Mouse (Mus musculus): ENCODE measurements around the gene Trim2. TPM values are rescaled to one million over a fixed set of nuclear protein-coding genes. Genes with fewer than 3 reads are reported as not detected.

Gene Trim2
- polyA plus RNA-seq, 1 experiment from 2014 or later: 24.9 TPM

DNA sequence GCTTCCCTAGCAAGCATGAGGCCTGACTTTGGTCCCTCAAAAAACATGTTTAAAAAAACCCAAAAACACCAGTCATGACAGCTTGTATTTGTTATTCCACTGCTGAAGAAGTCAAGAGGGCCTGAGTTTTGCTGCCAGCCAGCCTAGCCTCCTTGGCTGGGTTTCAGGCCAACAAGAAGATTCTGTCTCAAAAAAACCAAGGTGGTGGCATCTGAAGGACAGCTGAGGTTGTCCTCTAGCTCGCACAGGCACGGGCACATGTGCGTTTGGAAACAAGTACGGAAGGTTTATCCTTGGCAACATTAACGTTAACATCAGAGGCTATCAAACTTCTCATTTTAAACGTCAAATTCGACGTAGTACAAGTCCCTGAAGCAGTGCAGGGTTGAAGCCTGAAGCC is 79.0 kb downstream of the Trim2 start:
- Histone ChIP-seq H3K9ac (ENCODE audit: low read depth, low read length) (no peak overlapping the region), H3K4me3 (ENCODE audit: low read depth, low read length) (no peak overlapping the region), H3K4me2 (ENCODE audit: low read depth, low read length) (peak overlapping the region; percentile 79; the same call in 1 of the 2 replicates), H3K27ac (replicated peaks; ENCODE audit: low read depth, low read length) (0 out of 2 replicates have a peak overlapping the region, but pooled peaks have one; percentile 10), H3K36me3 (ENCODE audit: control insufficient read depth, insufficient read depth, low read length) (no peaks in the 10 kb centered on the region), H3K4me1 (ENCODE audit: control insufficient read depth, insufficient read depth, low read length) (peaks cover 11% of the 10 kb centered on the region; the same call in 1 of the 2 replicates), H3K27me3 (replicated peaks; ENCODE audit: control insufficient read depth, insufficient read depth, low read length) (no peaks in the 10 kb centered on the region), H3K9me3 (ENCODE audit: control insufficient read depth, low read length) (no peaks in the 10 kb centered on the region)
- WGBS: 34% methylated on average over 8 of the region's 8 CpGs
- no peak for DNase-seq (ENCODE audit: low spot score)
- no peak for ATAC-seq (ENCODE audit: low read depth)

GRCm38 (mm10) chr3:84224982-84225381 is 81.7 kb downstream of the Trim2 start:
- WGBS: 18% methylated on average over 2 of the region's 2 CpGs
- H3K27me3 ChIP-seq (replicated peaks; ENCODE audit: control insufficient read depth, insufficient read depth, low read length): no peaks in the 10 kb centered on the region

DNA sequence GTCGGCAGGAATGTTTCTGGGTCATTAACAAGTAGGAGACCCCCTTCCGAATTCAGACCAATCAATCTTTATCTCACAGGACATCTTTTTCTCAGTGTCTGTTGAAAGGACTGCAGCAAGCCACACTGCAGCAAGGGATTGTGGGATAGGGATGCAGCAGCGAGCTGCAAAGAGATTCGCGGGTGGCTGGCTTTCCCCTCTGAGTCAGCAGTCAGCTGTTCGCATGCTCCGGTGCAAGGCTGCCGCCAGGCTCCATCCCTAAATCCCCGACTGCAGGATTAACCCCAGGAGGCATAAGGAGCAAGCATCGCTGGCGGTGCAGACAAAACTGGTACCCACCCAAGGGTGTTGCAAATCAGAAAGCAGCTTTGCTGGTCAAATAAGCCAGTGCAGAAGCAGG is 85.9 kb downstream of the Trim2 start:
- peak overlapping the region; percentile 56; the same call in 1 of the 2 replicates for H3K27ac ChIP-seq (replicated peaks; ENCODE audit: low read depth, low read length)

More at GRCm38 (mm10) chr3:84224982-84225381, 81.7 kb downstream of the Trim2 start:
- Histone ChIP-seq H3K36me3 (ENCODE audit: control insufficient read depth, insufficient read depth, low read length) (no peaks in the 10 kb centered on the region), H3K4me3 (ENCODE audit: low read depth, low read length) (no peak overlapping the region), H3K9me3 (ENCODE audit: control insufficient read depth, low read length) (no peaks in the 10 kb centered on the region), H3K9ac (ENCODE audit: low read depth, low read length) (no peak overlapping the region), H3K4me2 (ENCODE audit: low read depth, low read length) (no peak overlapping the region), H3K4me1 (ENCODE audit: control insufficient read depth, insufficient read depth, low read length) (peaks cover 13% of the 10 kb centered on the region), H3K27ac (replicated peaks; ENCODE audit: low read depth, low read length) (no peak overlapping the region)
- no peak for DNase-seq (ENCODE audit: low spot score)
- ATAC-seq (ENCODE audit: low read depth): no peak

DNA sequence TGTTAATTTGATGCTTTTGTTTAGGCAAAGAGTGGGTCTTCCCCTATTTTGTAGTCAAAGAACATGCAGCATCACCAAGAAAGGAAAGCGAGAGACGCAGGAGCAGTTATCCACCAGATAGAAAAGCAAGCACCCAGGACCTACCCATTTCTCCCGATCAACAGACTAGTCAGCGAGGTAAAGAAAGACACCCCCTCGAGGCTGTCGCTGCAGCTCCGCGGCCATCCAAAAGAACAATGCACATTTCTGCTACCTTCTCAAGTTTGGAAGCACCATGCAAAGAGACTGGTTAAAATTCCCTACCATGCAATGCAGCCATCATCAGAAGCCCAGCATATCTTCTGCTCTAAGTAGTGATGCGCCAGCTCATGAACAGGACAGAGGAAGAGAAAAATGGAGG is 86.4 kb downstream of the Trim2 start:
- peaks cover 41% of the 10 kb centered on the region for H3K4me1 ChIP-seq (ENCODE audit: control insufficient read depth, insufficient read depth, low read length)
- peak overlapping the region; percentile 66 for H3K4me2 ChIP-seq (ENCODE audit: low read depth, low read length)
- H3K36me3 ChIP-seq (ENCODE audit: control insufficient read depth, insufficient read depth, low read length): no peaks in the 10 kb centered on the region
- peak overlapping the region; percentile 56; the same call in 1 of the 2 replicates for H3K27ac ChIP-seq (replicated peaks; ENCODE audit: low read depth, low read length)
- DNase-seq (ENCODE audit: low spot score) (no peak), ATAC-seq (ENCODE audit: low read depth) (no peak)
- WGBS: 2% methylated on average over 9 of the region's 9 CpGs
- H3K27me3 ChIP-seq (replicated peaks; ENCODE audit: control insufficient read depth, insufficient read depth, low read length): no peaks in the 10 kb centered on the region
- no peaks in the 10 kb centered on the region for H3K9me3 ChIP-seq (ENCODE audit: control insufficient read depth, low read length)
- peak overlapping the region; percentile 56 for H3K9ac ChIP-seq (ENCODE audit: low read depth, low read length)
- peak overlapping the region; percentile 43 for H3K4me3 ChIP-seq (ENCODE audit: low read depth, low read length)

More for the DNA sequence above, 85.9 kb downstream of the Trim2 start:
- peak overlapping the region; percentile 56 for H3K9ac ChIP-seq (ENCODE audit: low read depth, low read length)
- peaks cover 37% of the 10 kb centered on the region for H3K4me1 ChIP-seq (ENCODE audit: control insufficient read depth, insufficient read depth, low read length)
- no peaks in the 10 kb centered on the region for H3K27me3 ChIP-seq (replicated peaks; ENCODE audit: control insufficient read depth, insufficient read depth, low read length)
- DNase-seq (ENCODE audit: low spot score) (peak; percentile 83), ATAC-seq (ENCODE audit: low read depth) (peak; percentile 78)
- H3K4me2 ChIP-seq (ENCODE audit: low read depth, low read length): peak overlapping the region; percentile 66
- under 1% methylated on average over 11 of the region's 11 CpGs for WGBS
- peak overlapping the region; percentile 43 for H3K4me3 ChIP-seq (ENCODE audit: low read depth, low read length)
- no peaks in the 10 kb centered on the region for H3K36me3 ChIP-seq (ENCODE audit: control insufficient read depth, insufficient read depth, low read length)
- H3K9me3 ChIP-seq (ENCODE audit: control insufficient read depth, low read length): no peaks in the 10 kb centered on the region

- H3K4me1 ChIP-seq (ENCODE audit: control insufficient read depth, insufficient read depth, low read length): peaks cover 46% of the 10 kb centered on the region
- 6% methylated on average over 9 of the region's 9 CpGs for WGBS
- peak overlapping the region; percentile 43 for H3K4me3 ChIP-seq (ENCODE audit: low read depth, low read length)
- H3K4me2 ChIP-seq (ENCODE audit: low read depth, low read length): peak overlapping the region; percentile 66
- peak overlapping the region; percentile 56 for H3K9ac ChIP-seq (ENCODE audit: low read depth, low read length)
- DNase-seq (ENCODE audit: low spot score) (peak; percentile 45), ATAC-seq (ENCODE audit: low read depth) (no peak)
- H3K9me3 ChIP-seq (ENCODE audit: control insufficient read depth, low read length): no peaks in the 10 kb centered on the region
- H3K27ac ChIP-seq (replicated peaks; ENCODE audit: low read depth, low read length): 0 out of 2 replicates have a peak overlapping the region, but pooled peaks have one; percentile 56
- H3K36me3 ChIP-seq (ENCODE audit: control insufficient read depth, insufficient read depth, low read length): no peaks in the 10 kb centered on the region
- no peaks in the 10 kb centered on the region for H3K27me3 ChIP-seq (replicated peaks; ENCODE audit: control insufficient read depth, insufficient read depth, low read length)
Measured at GRCm38 (mm10) chr3:84219720-84220273, 86.9 kb downstream of the Trim2 start.

DNA sequence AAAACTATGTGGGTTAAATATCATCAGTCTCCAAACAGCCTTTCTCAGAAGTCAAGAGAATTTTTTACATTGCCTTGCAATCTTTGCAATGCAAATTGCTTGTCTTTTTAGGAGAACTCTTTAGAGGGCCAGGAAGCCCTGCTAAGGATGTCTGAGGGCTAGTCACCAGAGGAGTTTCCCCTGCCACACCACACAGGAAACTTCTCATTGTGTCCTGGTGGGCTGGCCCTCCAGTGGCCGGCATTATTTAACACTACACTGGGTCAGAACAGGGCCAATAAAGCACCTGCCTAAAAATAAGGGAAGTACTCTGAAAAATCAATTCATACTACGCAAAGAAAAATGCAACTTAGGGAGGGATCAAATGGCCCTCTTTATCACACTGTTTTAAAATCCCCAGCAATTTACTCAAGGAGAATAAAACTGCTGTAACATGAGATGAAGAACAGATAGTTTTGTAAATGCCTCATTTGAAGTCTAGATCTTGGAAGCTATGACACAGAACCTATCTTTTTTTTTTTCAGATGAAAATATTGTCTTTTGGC is 87.4 kb downstream of the Trim2 start:
- 17% methylated on average over 2 of the region's 2 CpGs for WGBS
- no peaks in the 10 kb centered on the region for H3K27me3 ChIP-seq (replicated peaks; ENCODE audit: control insufficient read depth, insufficient read depth, low read length)
- peak overlapping the region; percentile 50; the same call in 1 of the 2 replicates for H3K27ac ChIP-seq (replicated peaks; ENCODE audit: low read depth, low read length)
- H3K4me2 ChIP-seq (ENCODE audit: low read depth, low read length): peak overlapping the region; percentile 66
- H3K4me1 ChIP-seq (ENCODE audit: control insufficient read depth, insufficient read depth, low read length): peaks cover 46% of the 10 kb centered on the region
- H3K36me3 ChIP-seq (ENCODE audit: control insufficient read depth, insufficient read depth, low read length): no peaks in the 10 kb centered on the region
- DNase-seq (ENCODE audit: low spot score) (no peak), ATAC-seq (ENCODE audit: low read depth) (no peak)
- no peak overlapping the region for H3K9ac ChIP-seq (ENCODE audit: low read depth, low read length)
- peak overlapping the region; percentile 43 for H3K4me3 ChIP-seq (ENCODE audit: low read depth, low read length)
- no peaks in the 10 kb centered on the region for H3K9me3 ChIP-seq (ENCODE audit: control insufficient read depth, low read length)

GRCm38 (mm10) chr3:84218498-84218897 is 88.2 kb downstream of the Trim2 start:
- WGBS: 27% methylated on average over 2 of the region's 2 CpGs
- H3K4me3 ChIP-seq (ENCODE audit: low read depth, low read length): no peak overlapping the region; the same call in 1 of the 2 replicates
- H3K9ac ChIP-seq (ENCODE audit: low read depth, low read length): peak overlapping the region; percentile 20; the same call in 1 of the 2 replicates
- no peaks in the 10 kb centered on the region for H3K9me3 ChIP-seq (ENCODE audit: control insufficient read depth, low read length)
- no peaks in the 10 kb centered on the region for H3K27me3 ChIP-seq (replicated peaks; ENCODE audit: control insufficient read depth, insufficient read depth, low read length)
- H3K4me2 ChIP-seq (ENCODE audit: low read depth, low read length): peak overlapping the region; percentile 66
- H3K27ac ChIP-seq (replicated peaks; ENCODE audit: low read depth, low read length): peak overlapping the region; percentile 4; the same call in 1 of the 2 replicates
- ATAC-seq (ENCODE audit: low read depth): no peak
- peak; percentile 46 for DNase-seq (ENCODE audit: low spot score)
- H3K4me1 ChIP-seq (ENCODE audit: control insufficient read depth, insufficient read depth, low read length): peaks cover 46% of the 10 kb centered on the region
- no peaks in the 10 kb centered on the region for H3K36me3 ChIP-seq (ENCODE audit: control insufficient read depth, insufficient read depth, low read length)

DNA sequence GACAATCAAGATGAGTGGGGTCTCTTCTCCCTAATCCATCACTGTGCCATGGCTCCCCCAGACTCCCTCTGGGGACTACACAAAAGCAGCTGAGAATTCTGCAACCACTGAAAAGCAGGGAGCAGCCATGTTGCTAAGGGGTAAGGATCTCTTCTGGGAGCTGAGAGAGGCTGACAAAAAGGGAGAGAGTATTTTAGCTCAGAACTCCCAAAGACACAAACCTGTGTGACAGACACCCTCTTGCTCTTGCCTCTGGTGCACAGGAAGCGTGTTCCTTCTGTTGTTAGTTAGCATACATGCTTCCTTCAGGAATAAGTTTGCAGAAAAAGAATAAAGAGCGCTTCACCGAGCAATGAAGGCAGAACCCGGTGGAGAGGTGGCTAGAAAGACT is 88.7 kb downstream of the Trim2 start:
- Histone ChIP-seq H3K9ac (ENCODE audit: low read depth, low read length) (peak overlapping the region; percentile 20; the same call in 1 of the 2 replicates), H3K27ac (replicated peaks; ENCODE audit: low read depth, low read length) (peak overlapping the region; percentile 4; the same call in 1 of the 2 replicates), H3K4me3 (ENCODE audit: low read depth, low read length) (no peak overlapping the region), H3K4me1 (ENCODE audit: control insufficient read depth, insufficient read depth, low read length) (peaks cover 46% of the 10 kb centered on the region), H3K4me2 (ENCODE audit: low read depth, low read length) (peak overlapping the region; percentile 66), H3K27me3 (replicated peaks; ENCODE audit: control insufficient read depth, insufficient read depth, low read length) (no peaks in the 10 kb centered on the region), H3K36me3 (ENCODE audit: control insufficient read depth, insufficient read depth, low read length) (no peaks in the 10 kb centered on the region), H3K9me3 (ENCODE audit: control insufficient read depth, low read length) (no peaks in the 10 kb centered on the region)
- WGBS: 31% methylated on average over 4 of the region's 4 CpGs
- no peak for ATAC-seq (ENCODE audit: low read depth)
- no peak for DNase-seq (ENCODE audit: low spot score)

Measured in embryonic facial prominence, embryonic 14.5 days (tissue).